Comparison of ENCODE assay signal across 8 mouse cellular contexts in genomic region chr12:73287609-73288008, GRCm38 (mm10). TPM values are rescaled to one million over a fixed set of nuclear protein-coding genes. Genes with fewer than 3 reads are reported as not detected.
DNase-seq lines count a peak whose midpoint lies in the region; ATAC-seq and TF ChIP-seq lines count a peak whose summit lies in the region.

No protein-coding gene starts in this region.

- 0 out of 2 replicates have a peak, but pooled peaks cover 8% of the 10 kb centered on the region for H3K4me1 ChIP-seq in forebrain, postnatal 0 days (ENCODE audit: insufficient read depth)
- H3K4me1 ChIP-seq in intestine, postnatal 0 days (replicated peaks; ENCODE audit: control insufficient read depth, insufficient read depth, low read length): peaks cover 3% of the 10 kb centered on the region; the same call in 1 of the 2 replicates
- H3K4me1 ChIP-seq in lung, embryonic 15.5 days: peaks cover 9% of the 10 kb centered on the region

- WGBS in forebrain, postnatal 0 days: 75% methylated on average over 8 of the region's 8 CpGs
- 28% methylated on average over 8 of the region's 8 CpGs for WGBS in intestine, postnatal 0 days
- 59% methylated on average over 8 of the region's 8 CpGs for WGBS in lung, embryonic 15.5 days

- no peaks in the 10 kb centered on the region for H3K9me3 ChIP-seq in forebrain, postnatal 0 days (ENCODE audit: low read length)
- no peaks in the 10 kb centered on the region for H3K9me3 ChIP-seq in intestine, postnatal 0 days (ENCODE audit: control insufficient read depth)
- no peaks in the 10 kb centered on the region for H3K9me3 ChIP-seq in lung, embryonic 15.5 days

- DNase-seq in layer of hippocampus, adult 9-11 months: peak; percentile 19
- no peak for DNase-seq in layer of hippocampus, adult 18-20 months (ENCODE audit: low spot score in 2 of 2)
- DNase-seq in forebrain, postnatal 0 days: no peak
- no peak for DNase-seq in right cerebral cortex, adult 18-20 months
- DNase-seq in layer of hippocampus, postnatal 10 days (ENCODE audit: low spot score in 2 of 2): no peak

- H3K9ac ChIP-seq in forebrain, postnatal 0 days: 0 out of 2 replicates have a peak overlapping the region, but pooled peaks have one; percentile 74
- H3K9ac ChIP-seq in intestine, postnatal 0 days (ENCODE audit: low read depth, low read length): peak overlapping the region; percentile 69; the same call in 1 of the 2 replicates
- no peak overlapping the region for H3K9ac ChIP-seq in lung, embryonic 15.5 days

- no peak for ATAC-seq in forebrain, postnatal 0 days
- peak; percentile 41; the same call in 1 of the 2 replicates for ATAC-seq in intestine, postnatal 0 days
- ATAC-seq in lung, embryonic 15.5 days (ENCODE audit: borderline replicate concordance, extremely low read depth, low FRiP score, low TSS enrichment): no peak
- ATAC-seq in activated CD4-positive, CD25-positive, alpha-beta regulatory T cell, adult 4 months: no peak

- peak overlapping the region; percentile 80 for H3K4me2 ChIP-seq in forebrain, postnatal 0 days (ENCODE audit: low read depth)
- peak overlapping the region; percentile 82 for H3K4me2 ChIP-seq in intestine, postnatal 0 days (replicated peaks; ENCODE audit: low read depth)
- H3K4me2 ChIP-seq in lung, embryonic 15.5 days: peak overlapping the region; percentile 68

- no peak overlapping the region for H3K27ac ChIP-seq in forebrain, postnatal 0 days (ENCODE audit: low read depth, low read length)
- H3K27ac ChIP-seq in intestine, postnatal 0 days (ENCODE audit: low read depth, low read length): peak overlapping the region; percentile 76
- H3K27ac ChIP-seq in lung, embryonic 15.5 days: no peak overlapping the region

- no peaks in the 10 kb centered on the region for H3K27me3 ChIP-seq in forebrain, postnatal 0 days (ENCODE audit: insufficient read depth, low read length)
- no peaks in the 10 kb centered on the region for H3K27me3 ChIP-seq in intestine, postnatal 0 days (replicated peaks; ENCODE audit: control insufficient read depth, insufficient read depth, low read length)
- H3K27me3 ChIP-seq in lung, embryonic 15.5 days: no peaks in the 10 kb centered on the region

- H3K36me3 ChIP-seq in forebrain, postnatal 0 days (ENCODE audit: insufficient read depth): no peaks in the 10 kb centered on the region; the same call in 1 of the 2 replicates
- peaks cover 7% of the 10 kb centered on the region; the same call in 1 of the 2 replicates for H3K36me3 ChIP-seq in intestine, postnatal 0 days (ENCODE audit: control insufficient read depth, insufficient read depth)
- H3K36me3 ChIP-seq in lung, embryonic 15.5 days: 0 out of 2 replicates have a peak, but pooled peaks cover 4% of the 10 kb centered on the region

- H3K4me3 ChIP-seq in forebrain, postnatal 0 days (ENCODE audit: low read depth, low read length): peak overlapping the region; percentile 81
- peak overlapping the region; percentile 74 for H3K4me3 ChIP-seq in intestine, postnatal 0 days (ENCODE audit: low read depth, low read length)
- peak overlapping the region; percentile 70 for H3K4me3 ChIP-seq in lung, embryonic 15.5 days

- no peak for TF ChIP-seq CTCF in forebrain, postnatal 0 days (IDR thresholded peaks at IDR 0.05; ENCODE audit: low read depth)
- TF ChIP-seq CTCF in intestine, postnatal 0 days (IDR thresholded peaks at IDR 0.05; ENCODE audit: low read depth): no peak

RNA-seq across cellular contexts. Expression of gene Slc38a6, which starts 1.0 kb away (rescaled TPM):
- 10 to 100 TPM; 11.2 to 11.7 TPM for total RNA-seq in layer of hippocampus, adult 18-20 months (2021)
- 9.8 and 20.2 TPM in 2 replicates for total RNA-seq in forebrain, postnatal 0 days (2014; rRNA removed)
- 4.5 and 9.2 TPM in 2 replicates for polyA plus RNA-seq in forebrain, postnatal 0 days (2015; fragmentation: Nextera tagmentation; extraction: Ambion mirVana)
- polyA plus RNA-seq in intestine, postnatal 0 days (2015; fragmentation: Nextera tagmentation; extraction: Ambion mirVana): 19.2 and 26.3 TPM in 2 replicates
- 7.7 and 9.4 TPM in 2 replicates for polyA plus RNA-seq in lung, embryonic 15.5 days (2015; fragmentation: Nextera tagmentation; extraction: Ambion mirVana)
- polyA plus RNA-seq in activated CD4-positive, CD25-positive, alpha-beta regulatory T cell, adult 4 months (2017; shearing (Covaris generic)): 1 to 10 TPM; 5.5 to 8.7 TPM
- 10 to 100 TPM; 11.7 to 18.6 TPM for total RNA-seq in layer of hippocampus, postnatal 10 days (2021)

RNA-seq across cellular contexts. Expression of gene Trmt5, which starts 1.1 kb away (rescaled TPM):
- 10 to 100 TPM; 10.6 to 10.7 TPM for total RNA-seq in layer of hippocampus, adult 18-20 months (2021)
- total RNA-seq in forebrain, postnatal 0 days (2014; rRNA removed): 13.3 and 13.9 TPM in 2 replicates
- 12.0 and 12.7 TPM in 2 replicates for polyA plus RNA-seq in forebrain, postnatal 0 days (2015; fragmentation: Nextera tagmentation; extraction: Ambion mirVana)
- polyA plus RNA-seq in intestine, postnatal 0 days (2015; fragmentation: Nextera tagmentation; extraction: Ambion mirVana): 5.3 and 6.6 TPM in 2 replicates
- polyA plus RNA-seq in lung, embryonic 15.5 days (2015; fragmentation: Nextera tagmentation; extraction: Ambion mirVana): 18.0 and 19.1 TPM in 2 replicates
- 10 to 100 TPM; 14.9 to 20.9 TPM for polyA plus RNA-seq in activated CD4-positive, CD25-positive, alpha-beta regulatory T cell, adult 4 months (2017; shearing (Covaris generic))
- 10 to 100 TPM; 10.8 to 13.1 TPM for total RNA-seq in layer of hippocampus, postnatal 10 days (2021)
